Mouse (Mus musculus) thymus, adult 2 months (tissue): ENCODE data around the gene D10Jhu81e.

ENCODE experiments used
- CTCF ChIP-seq: fragments of 200-500 bp; IDR thresholded peaks from 2 replicates; pipeline ENCODE4 v1.5.1; 2012; ENCODE audit warnings: mild to moderate bottlenecking, control low read depth, low read length, moderate library complexity, borderline replicate concordance; ENCODE audit not compliant: control insufficient read depth, poor library complexity, insufficient read depth; ENCODE audit errors: extremely low read depth
- POLR2A ChIP-seq: fragments of 200-500 bp; IDR thresholded peaks from 2 replicates; pipeline ENCODE4 v1.6.1; 2012; ENCODE audit warnings: mild to moderate bottlenecking, low read length, control low read depth, moderate library complexity; ENCODE audit not compliant: control insufficient read depth, poor library complexity, insufficient read depth; ENCODE audit errors: extremely low read depth

DNA sequence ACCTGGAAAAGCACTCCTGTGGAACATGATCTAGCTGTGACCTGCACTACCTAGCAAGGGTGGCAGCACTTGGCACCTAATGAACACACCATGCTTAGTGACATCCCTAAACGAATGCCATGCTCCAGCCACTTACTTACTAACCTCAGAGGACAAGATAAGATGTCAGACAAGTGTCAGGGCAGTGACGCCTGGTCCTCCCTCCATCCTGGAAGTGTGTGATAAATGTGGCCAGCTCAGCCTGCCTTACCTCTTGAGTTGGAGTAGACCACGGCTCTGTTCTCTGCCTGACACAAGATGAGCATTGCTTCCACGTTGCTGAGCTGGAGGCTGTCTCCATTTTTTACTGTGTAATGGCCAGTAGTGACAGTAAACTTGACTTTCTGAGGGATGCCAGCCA, 31.6 kb upstream of the D10Jhu81e start:
- TF ChIP-seq CTCF (no peak), POLR2A (no peak)
